Mouse (Mus musculus) macrophage (primary cell): ENCODE results near the gene Pon3. TPM values are rescaled to one million over a fixed set of nuclear protein-coding genes. Genes with fewer than 3 reads are reported as not detected.
A peak's percentile ranks its signal among the peaks of the same experiment; 100 is the strongest.

Source experiments
- H3K27ac ChIP-seq: fragments of 350-480 bp; formaldehyde crosslinking; 2 replicates; pipeline ENCODE4 v1.9.0; 2021
- H3K36me3 ChIP-seq: fragments of 350-480 bp; formaldehyde crosslinking; 2 replicates; pipeline ENCODE4 v1.9.0; 2021; ENCODE audit errors: inconsistent target
- H3K4me3 ChIP-seq: fragments of 350-480 bp; formaldehyde crosslinking; 2 replicates; pipeline ENCODE4 v1.9.0; 2021; ENCODE audit errors: inconsistent target
- H3K79me2 ChIP-seq: fragments of 350-480 bp; formaldehyde crosslinking; 2 replicates; pipeline ENCODE4 v1.9.0; 2021; ENCODE audit errors: inconsistent target
- WGBS: methylation state at CpG from one replicate; pipeline ENCODE4 v1.1.7; 2026; ENCODE audit warnings: inconsistent platforms; ENCODE audit not compliant: missing documents; 5-methylcytosine and 5-hydroxymethylcytosine counted together
- polyA plus RNA-seq: library from polyadenylated mRNA; stranded (reverse); fragments of 250-400 nt; gene quantifications from 3 replicates; pipeline ENCODE4 v1.2.4, GENCODE M21; 2018; ENCODE audit warnings: inconsistent platforms
- total RNA-seq, 78 experiments: library from RNA; depleted of rRNA; stranded (reverse); fragments of 250-400 nt; gene quantifications; 1 replicate in 9 of 78; 2 replicates in 24 of 78; 3 replicates in 43 of 78; 4 replicates in 2 of 78; pipeline ENCODE4 v1.2.4; 2018; ENCODE audit warnings: inconsistent platforms in 56 of 78

The Pon3 gene
- total RNA-seq (2018; cell fraction: chromatin; rRNA removed): 10 to 100 TPM; 10.7 to 52.2 (median 32.6) TPM
- 10 to 100 TPM; 34.7 to 71.9 (median 49.3) TPM for total RNA-seq (2018; cell fraction: cytosol; rRNA removed)
- 100 to 1,000 TPM in 1 of 26 experiments, 10 to 100 TPM in 25; 15.0 to 121 (median 51.7) TPM for total RNA-seq (2018; cell fraction: nucleus; rRNA removed)
- 43.0 to 79.1 TPM (median 62.3 TPM) in 3 replicates for polyA plus RNA-seq

- WGBS: 1% methylated on average over 16 of the region's 16 CpGs
- Histone ChIP-seq H3K27ac (peak within 1 kb of the TSS; percentile 59), H3K79me2 (no peaks in the 10 kb centered on the region), H3K4me3 (peak within 1 kb of the TSS; percentile 62), H3K36me3 (0 out of 2 replicates have a peak, but pooled peaks cover 5% of the 10 kb centered on the region)
Measured at GRCm38 (mm10) chr6:5255722-5256451, at the start of gene Pon3. Gene Pon3, minus strand, starts transcription at chr6:5256286.

- 96% methylated on average over 8 of the region's 8 CpGs for WGBS
- Histone ChIP-seq H3K4me3 (no peak overlapping the region), H3K27ac (no peak overlapping the region), H3K79me2 (no peaks in the 10 kb centered on the region), H3K36me3 (no peaks in the 10 kb centered on the region)
Measured at GRCm38 (mm10) chr6:5304956-5305355, 48.9 kb upstream of the Pon3 start.

DNA sequence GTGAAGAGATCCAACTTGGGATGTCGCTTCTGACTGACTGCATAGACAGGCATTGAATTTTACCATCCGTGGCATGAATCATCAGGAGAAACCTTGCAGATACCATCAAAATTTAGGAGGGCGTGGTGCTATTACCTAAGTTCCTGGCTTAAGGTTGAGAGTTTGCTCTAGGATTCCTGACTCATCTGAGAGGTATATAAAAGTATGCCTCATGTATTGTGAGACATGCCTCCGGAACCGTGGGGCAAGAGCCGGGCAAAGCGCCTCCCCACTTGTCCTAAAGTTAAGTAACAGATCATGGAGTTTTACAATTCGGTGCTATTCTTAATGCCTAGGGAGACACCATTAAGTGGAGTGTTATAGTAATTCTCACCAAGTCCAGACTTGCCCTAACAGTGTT is 44.5 kb upstream of the Pon3 start:
- Histone ChIP-seq H3K79me2 (peaks cover 16% of the 10 kb centered on the region), H3K4me3 (no peak overlapping the region), H3K36me3 (no peaks in the 10 kb centered on the region), H3K27ac (no peak overlapping the region)
- WGBS: 100% methylated on average over 8 of the region's 8 CpGs

- H3K4me3 ChIP-seq: no peak overlapping the region
- H3K36me3 ChIP-seq: no peaks in the 10 kb centered on the region
- no peak overlapping the region for H3K27ac ChIP-seq
- WGBS: 71% methylated on average over 5 of the region's 5 CpGs
- H3K79me2 ChIP-seq: peaks cover 27% of the 10 kb centered on the region
Measured at GRCm38 (mm10) chr6:5299561-5299960, 43.5 kb upstream of the Pon3 start.

- peak within 1 kb of the TSS; percentile 75 for H3K4me3 ChIP-seq
- under 1% methylated on average over 30 of the region's 47 CpGs for WGBS
- H3K36me3 ChIP-seq: no peaks in the 10 kb centered on the region
Measured at GRCm38 (mm10) chr6:5298092-5298554, 42.0 kb upstream of the Pon3 start, which contains the start of gene Pon2. Gene Pon2, minus strand, starts transcription at chr6:5298455.

GRCm38 (mm10) chr6:5297321-5298091 is 41.4 kb upstream of the Pon3 start:
- H3K36me3 ChIP-seq: no peaks in the 10 kb centered on the region
- H3K4me3 ChIP-seq: peak overlapping the region; percentile 75
- H3K27ac ChIP-seq: peak overlapping the region; percentile 73
- peaks cover 47% of the 10 kb centered on the region for H3K79me2 ChIP-seq
- whole genome bisulfite sequencing: 2% methylated on average over 24 of the region's 25 CpGs

More at GRCm38 (mm10) chr6:5298092-5298554, 42.0 kb upstream of the Pon3 start, which contains the start of gene Pon2:
- peak within 1 kb of the TSS; percentile 73 for H3K27ac ChIP-seq
- H3K79me2 ChIP-seq: peaks cover 41% of the 10 kb centered on the region

DNA sequence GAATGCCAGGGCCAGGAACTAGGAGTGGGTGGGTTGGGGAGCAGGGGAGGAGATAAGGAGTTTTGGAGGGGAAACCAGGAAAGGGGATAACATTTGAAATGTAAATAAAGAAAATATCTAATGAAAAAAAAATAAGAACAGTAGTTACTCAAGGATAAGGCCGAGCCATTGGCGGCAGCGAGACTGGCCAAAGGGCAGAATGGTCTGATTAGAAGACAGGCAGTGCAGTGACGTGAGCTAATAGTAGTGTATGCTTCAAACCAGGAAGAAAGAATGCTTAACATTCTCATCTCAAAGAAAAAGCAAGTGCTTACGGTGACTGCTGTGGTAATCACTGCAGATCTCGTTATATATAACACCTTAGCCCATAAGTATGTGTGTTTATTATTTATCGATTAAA is 40.0 kb upstream of the Pon3 start:
- Histone ChIP-seq H3K27ac (no peak overlapping the region), H3K36me3 (no peaks in the 10 kb centered on the region), H3K79me2 (peaks cover 62% of the 10 kb centered on the region), H3K4me3 (no peak overlapping the region)
- WGBS: 92% methylated on average over 7 of the region's 7 CpGs

DNA sequence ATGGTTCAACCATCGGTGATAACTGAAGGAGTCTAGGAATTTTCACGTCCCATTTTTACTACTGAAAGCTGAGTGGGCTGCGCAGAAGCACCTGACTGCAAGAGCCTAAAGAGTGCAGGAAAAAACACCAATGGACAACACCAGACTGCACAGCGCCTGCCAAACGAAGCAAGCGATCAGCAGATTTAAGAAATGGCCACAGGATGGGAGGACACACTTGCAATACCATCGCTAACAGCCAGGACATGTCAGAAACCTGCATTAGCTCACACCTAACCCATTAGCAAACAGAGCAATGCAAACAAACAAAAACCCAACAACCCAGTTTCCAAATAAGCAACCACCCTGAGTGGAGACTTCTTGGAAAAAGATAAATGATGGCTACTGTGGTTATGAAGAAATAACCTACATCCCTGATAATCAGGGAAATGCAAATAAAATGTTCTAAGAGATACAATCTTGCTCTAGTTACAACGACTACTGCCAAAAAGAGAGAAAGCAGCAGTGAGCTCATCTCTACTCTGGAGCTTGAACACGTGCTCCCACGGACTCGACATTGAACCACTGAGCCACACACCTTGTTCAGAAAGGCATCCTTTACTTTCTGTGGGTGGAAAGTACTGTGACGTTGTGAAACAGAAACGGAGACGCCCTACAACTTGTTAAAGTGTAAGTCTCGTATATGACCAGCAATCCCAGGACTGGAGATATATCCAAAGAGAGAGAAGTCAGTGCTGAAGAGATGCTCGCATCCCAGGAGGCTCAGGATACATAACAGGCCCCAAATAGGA is 38.8 kb upstream of the Pon3 start:
- WGBS: 96% methylated on average over 16 of the region's 16 CpGs
- H3K27ac ChIP-seq: no peak overlapping the region
- H3K4me3 ChIP-seq: no peak overlapping the region

DNA sequence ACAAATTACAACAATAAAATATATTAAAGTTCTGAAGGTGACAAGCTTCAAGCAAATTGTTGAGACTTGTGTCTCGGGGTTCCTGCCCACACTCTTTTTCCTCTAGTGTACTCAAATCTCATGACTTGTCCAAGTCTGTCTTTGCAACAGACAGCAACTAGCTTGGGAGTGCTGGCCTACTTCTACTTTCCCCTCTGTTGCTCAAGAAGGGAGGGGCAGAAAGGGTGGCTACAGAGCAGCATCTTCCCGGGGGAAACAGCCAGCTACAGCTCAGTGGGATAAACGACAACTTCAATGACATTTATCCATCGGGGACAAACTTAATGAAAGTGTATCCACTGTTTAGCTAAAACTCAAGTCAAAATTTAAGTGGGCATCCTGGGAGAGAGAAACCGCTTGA is 36.8 kb upstream of the Pon3 start:
- no peak overlapping the region for H3K27ac ChIP-seq

More for the DNA sequence above, 38.8 kb upstream of the Pon3 start:
- Histone ChIP-seq H3K36me3 (0 out of 2 replicates have a peak, but pooled peaks cover 3% of the 10 kb centered on the region), H3K79me2 (peaks cover 74% of the 10 kb centered on the region)

GRCm38 (mm10) chr6:5291450-5291849 is 35.4 kb upstream of the Pon3 start:
- Histone ChIP-seq H3K36me3 (peaks cover 31% of the 10 kb centered on the region), H3K4me3 (no peak overlapping the region)

More for the DNA sequence above, 36.8 kb upstream of the Pon3 start:
- WGBS: 79% methylated on average over 5 of the region's 5 CpGs
- no peak overlapping the region for H3K4me3 ChIP-seq
- H3K36me3 ChIP-seq: peaks cover 17% of the 10 kb centered on the region
- H3K79me2 ChIP-seq: peaks cover 83% of the 10 kb centered on the region

DNA sequence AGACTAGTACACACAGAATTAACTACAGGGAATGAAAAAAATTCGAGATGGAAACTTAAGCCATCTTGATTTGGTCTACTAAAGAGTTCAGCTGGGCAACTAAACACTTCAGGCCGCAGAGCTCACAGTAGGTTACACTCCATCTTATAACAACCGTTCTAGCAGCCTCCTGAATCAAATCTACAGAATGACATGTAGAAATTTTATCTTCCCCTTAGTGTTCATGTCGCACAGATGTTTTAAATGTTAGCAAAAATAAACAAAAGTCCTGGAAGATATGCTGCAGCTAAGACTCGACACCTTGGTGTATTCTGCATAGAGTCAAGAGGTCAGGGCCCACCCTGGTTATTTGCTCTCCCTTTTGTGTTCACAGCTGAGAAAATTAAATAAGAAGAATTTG is 31.8 kb upstream of the Pon3 start:
- peaks cover 40% of the 10 kb centered on the region for H3K79me2 ChIP-seq
- WGBS: 97% methylated on average over 5 of the region's 5 CpGs
- peaks cover 31% of the 10 kb centered on the region for H3K36me3 ChIP-seq
- H3K27ac ChIP-seq: no peak overlapping the region
- no peak overlapping the region for H3K4me3 ChIP-seq

More at GRCm38 (mm10) chr6:5291450-5291849, 35.4 kb upstream of the Pon3 start:
- WGBS: 75% methylated on average over 4 of the region's 4 CpGs
- H3K27ac ChIP-seq: no peak overlapping the region
- H3K79me2 ChIP-seq: peaks cover 75% of the 10 kb centered on the region

- peaks cover 35% of the 10 kb centered on the region for H3K79me2 ChIP-seq
- whole genome bisulfite sequencing: 100% methylated on average over 2 of the region's 2 CpGs
- H3K27ac ChIP-seq: no peak overlapping the region
- H3K36me3 ChIP-seq: peaks cover 32% of the 10 kb centered on the region
- no peak overlapping the region for H3K4me3 ChIP-seq
Measured at GRCm38 (mm10) chr6:5287392-5287791, 31.3 kb upstream of the Pon3 start.

- 93% methylated on average over 7 of the region's 7 CpGs for WGBS
- H3K36me3 ChIP-seq: peaks cover 17% of the 10 kb centered on the region; the same call in 1 of the 2 replicates
- no peak overlapping the region for H3K27ac ChIP-seq
Measured at GRCm38 (mm10) chr6:5282418-5282817, 26.3 kb upstream of the Pon3 start.

More at GRCm38 (mm10) chr6:5282418-5282817, 26.3 kb upstream of the Pon3 start:
- Histone ChIP-seq H3K79me2 (no peaks in the 10 kb centered on the region), H3K4me3 (no peak overlapping the region)
